Mouse (Mus musculus): Measurements from ENCODE around the gene Pth1r.

Gene Pth1r

DNA sequence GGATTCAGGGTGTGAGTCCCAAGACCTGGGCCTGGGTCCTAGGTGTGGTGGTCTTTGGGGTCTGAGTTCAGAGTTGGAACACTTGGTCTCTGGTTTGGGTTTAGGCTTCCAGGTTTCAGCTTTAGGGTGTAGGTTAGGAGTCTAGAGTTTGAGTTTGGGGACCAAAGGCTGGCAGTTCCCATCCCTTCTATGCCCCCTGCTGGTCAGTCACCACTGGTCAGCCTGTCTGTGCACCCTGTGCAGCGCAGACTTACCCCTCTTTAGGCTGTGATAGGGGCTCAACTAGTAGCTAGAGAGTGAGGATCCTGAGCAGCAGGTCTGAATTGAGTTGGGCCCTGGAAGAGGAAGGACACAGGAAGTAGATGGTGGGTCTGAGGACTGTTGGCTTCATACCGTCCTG lies 12.3 kb upstream of the Pth1r start:
- Histone ChIP-seq H3K36me3 (ENCODE audit: control insufficient read depth, insufficient read depth, low read length, poor library complexity, severe bottlenecking) (no peaks in the 10 kb centered on the region), H3K27me3 (ENCODE audit: control insufficient read depth, insufficient read depth, low read length, poor library complexity, severe bottlenecking) (no peaks in the 10 kb centered on the region)
- DNase-seq (ENCODE audit: low read depth, low spot score), result peak; percentile 59

DNA sequence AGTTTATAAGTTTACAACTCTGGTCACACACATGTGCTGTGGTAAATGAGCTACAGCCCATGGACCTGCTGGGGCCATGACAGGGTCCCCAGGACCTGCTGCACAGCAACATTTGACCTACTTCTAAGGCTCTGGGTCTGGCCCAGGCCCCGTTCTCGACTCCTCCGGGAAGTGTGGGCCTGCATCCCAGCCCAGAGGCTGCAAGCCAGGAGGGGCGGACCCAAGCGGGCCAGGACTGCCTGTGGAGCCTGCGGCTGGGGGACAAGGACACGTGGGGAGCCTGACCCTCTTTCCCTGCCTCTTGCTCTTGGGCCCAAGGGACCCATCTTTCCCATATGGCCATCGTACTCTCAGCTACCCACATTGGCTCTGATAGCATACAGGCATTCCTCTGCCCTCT lies 11.7 kb upstream of the Pth1r start:
- Histone ChIP-seq H3K27me3 (ENCODE audit: control insufficient read depth, insufficient read depth, low read length, poor library complexity, severe bottlenecking) (no peaks in the 10 kb centered on the region), H3K36me3 (ENCODE audit: control insufficient read depth, insufficient read depth, low read length, poor library complexity, severe bottlenecking) (no peaks in the 10 kb centered on the region)
- DNase-seq (ENCODE audit: low read depth, low spot score), result no peak

DNA sequence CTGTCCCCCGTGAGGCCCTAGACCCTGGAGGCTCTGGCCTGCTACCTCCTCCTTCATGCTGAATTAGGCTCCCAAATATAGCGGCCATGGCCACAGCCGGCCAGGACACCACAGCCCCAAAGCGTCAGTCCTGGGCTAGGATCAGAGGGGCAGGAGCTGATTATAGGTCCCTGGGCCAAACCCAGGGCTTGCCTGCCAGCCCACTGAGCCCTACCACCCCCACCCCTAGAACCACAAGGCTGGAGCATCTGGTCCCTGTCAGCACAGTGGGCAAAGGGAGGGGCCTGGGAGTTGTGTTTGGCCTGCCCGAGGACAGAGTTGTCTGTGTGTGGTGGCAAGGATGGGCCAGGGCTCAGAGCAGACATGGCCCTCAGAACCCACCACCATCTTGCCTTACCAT lies 10.9 kb upstream of the Pth1r start:
- Histone ChIP-seq H3K27me3 (ENCODE audit: control insufficient read depth, insufficient read depth, low read length, poor library complexity, severe bottlenecking) (no peaks in the 10 kb centered on the region), H3K36me3 (ENCODE audit: control insufficient read depth, insufficient read depth, low read length, poor library complexity, severe bottlenecking) (no peaks in the 10 kb centered on the region)
- DNase-seq (ENCODE audit: low read depth, low spot score), result no peak

DNA sequence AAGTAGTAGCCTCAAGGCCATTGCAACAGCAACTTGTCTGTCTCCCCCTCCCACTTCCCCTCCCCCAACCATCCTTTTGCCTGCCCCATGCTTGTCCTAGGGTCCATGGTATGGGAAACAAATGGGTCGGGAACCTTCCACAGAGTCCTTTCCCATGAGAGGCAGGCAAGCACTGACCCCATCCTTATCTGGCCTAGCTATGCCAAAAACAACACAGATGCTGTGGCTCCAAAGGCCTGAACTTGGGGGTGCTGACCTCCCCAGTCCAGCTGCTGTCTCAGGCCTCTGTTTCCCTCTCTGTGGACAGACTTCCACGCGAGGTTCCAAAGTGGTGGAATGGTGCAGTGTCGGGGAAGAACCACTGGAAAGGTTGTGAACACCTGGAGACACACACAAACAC lies 6.8 kb upstream of the Pth1r start:
- no peak for DNase-seq (ENCODE audit: low read depth, low spot score)
- no peaks in the 10 kb centered on the region for H3K36me3 ChIP-seq (ENCODE audit: control insufficient read depth, insufficient read depth, low read length, poor library complexity, severe bottlenecking)

DNA sequence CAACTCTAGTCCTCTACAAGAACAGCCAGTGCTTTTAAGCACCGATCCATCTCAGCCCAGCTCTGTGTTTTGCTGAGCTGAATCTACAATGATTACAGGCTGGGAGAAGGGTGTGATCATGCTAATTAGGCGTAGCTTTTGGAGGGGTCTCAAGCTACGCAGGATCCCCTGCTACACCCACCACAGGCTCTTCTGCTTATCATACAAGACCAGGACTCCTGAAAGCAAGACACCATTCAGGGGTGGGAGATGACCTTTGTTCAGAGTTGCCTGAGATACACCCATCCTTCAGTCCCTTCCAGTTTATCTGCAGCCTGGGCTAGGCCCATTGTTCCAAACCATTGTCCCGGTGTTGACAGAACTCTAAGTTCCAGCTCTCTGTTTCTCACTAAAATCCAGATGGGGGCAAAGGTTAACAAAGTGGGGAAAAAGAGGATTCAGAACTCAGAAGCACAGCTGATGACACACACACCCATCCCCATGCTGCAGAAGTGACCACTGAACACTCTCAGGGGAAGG lies 6.0 kb upstream of the Pth1r start:
- DNase-seq (ENCODE audit: low read depth, low spot score), result no peak
- Histone ChIP-seq H3K27me3 (ENCODE audit: control insufficient read depth, insufficient read depth, low read length, poor library complexity, severe bottlenecking) (no peaks in the 10 kb centered on the region), H3K36me3 (ENCODE audit: control insufficient read depth, insufficient read depth, low read length, poor library complexity, severe bottlenecking) (no peaks in the 10 kb centered on the region)

More for the DNA sequence above, 6.8 kb upstream of the Pth1r start:
- H3K27me3 ChIP-seq (ENCODE audit: control insufficient read depth, insufficient read depth, low read length, poor library complexity, severe bottlenecking), result no peaks in the 10 kb centered on the region

DNA sequence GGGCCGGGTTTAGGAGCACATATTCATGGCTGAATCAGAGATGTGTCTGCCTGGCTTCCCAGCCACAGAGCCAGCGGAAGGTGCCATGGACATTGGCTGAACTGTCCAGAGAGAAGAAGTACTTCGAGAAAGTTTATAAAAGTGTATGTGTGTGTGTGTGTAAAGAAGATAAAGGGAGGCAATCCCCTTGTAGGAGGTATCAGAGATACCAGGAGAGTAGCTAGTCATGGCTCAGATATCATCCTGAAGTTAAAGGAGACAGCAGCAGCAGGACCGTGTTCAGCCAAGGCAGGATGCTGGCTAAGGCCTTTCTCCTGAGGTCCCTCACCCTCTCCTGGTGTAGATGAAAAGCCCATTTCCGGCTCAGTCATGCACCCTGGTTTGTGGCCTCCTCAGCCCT lies 4.5 kb upstream of the Pth1r start:
- Histone ChIP-seq H3K36me3 (ENCODE audit: control insufficient read depth, insufficient read depth, low read length, poor library complexity, severe bottlenecking) (no peaks in the 10 kb centered on the region), H3K27me3 (ENCODE audit: control insufficient read depth, insufficient read depth, low read length, poor library complexity, severe bottlenecking) (no peaks in the 10 kb centered on the region)
- no peak for DNase-seq (ENCODE audit: low read depth, low spot score)

DNA sequence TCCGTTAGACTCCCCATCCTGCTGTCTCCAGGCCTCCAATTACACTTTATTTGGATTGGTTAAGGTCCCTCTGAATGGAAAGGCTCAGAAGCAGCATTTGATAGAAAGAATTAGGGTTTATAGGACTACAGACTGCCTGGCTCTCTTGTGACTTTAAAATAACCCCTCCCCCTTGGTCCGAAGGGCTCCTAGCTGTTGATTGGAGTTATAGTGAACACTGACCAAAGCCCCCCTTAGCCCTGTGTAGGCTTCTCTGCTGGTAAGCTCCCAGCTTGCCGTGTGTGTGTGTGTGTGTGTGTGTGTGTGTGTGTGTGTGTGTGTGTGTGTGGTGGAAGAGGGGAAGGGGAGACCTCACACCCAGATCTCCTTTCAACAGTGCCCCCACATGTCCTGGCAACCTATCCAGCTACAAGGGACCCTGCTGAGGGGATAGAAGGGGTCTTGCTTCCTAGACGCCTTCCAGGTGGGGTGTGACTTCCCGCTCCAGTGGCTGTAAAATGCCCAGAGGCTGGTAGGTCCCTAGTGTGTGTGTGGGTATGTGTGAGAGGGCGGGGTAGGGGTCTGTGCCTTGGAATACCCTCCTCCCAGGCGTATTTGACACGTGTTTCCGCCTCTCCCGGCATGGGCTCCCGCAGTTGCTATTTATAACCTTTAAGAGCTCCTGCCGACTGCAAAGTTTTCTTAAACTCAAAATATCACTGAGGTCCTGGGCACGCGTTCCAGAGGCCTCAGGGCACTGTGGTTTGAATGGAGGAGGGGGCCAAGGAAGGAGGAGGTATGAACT lies 3.7 kb upstream of the Pth1r start:
- Histone ChIP-seq H3K36me3 (ENCODE audit: control insufficient read depth, insufficient read depth, low read length, poor library complexity, severe bottlenecking) (no peaks in the 10 kb centered on the region), H3K27me3 (ENCODE audit: control insufficient read depth, insufficient read depth, low read length, poor library complexity, severe bottlenecking) (no peaks in the 10 kb centered on the region)
- no peak for DNase-seq (ENCODE audit: low read depth, low spot score)

DNA sequence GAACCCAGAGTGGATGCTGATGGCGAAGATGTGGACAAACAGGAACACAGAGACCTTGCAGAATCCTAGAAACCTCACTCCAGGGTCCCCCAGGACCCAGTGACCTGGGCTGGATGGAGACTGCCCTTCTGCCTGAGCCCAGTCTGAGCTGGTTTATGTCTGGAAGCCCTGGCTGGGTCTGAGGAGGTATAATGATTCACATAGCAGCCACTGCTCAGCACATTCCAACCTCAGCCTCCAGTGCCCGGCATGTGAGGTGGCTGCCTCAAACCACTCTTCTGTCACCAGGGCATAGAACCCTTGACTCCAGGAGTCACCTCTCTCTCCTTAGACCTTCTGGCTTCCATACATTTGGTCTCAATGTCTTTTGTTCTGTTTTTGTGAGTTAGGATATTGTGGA lies 1.5 kb upstream of the Pth1r start:
- Histone ChIP-seq H3K27me3 (ENCODE audit: control insufficient read depth, insufficient read depth, low read length, poor library complexity, severe bottlenecking) (no peaks in the 10 kb centered on the region), H3K36me3 (ENCODE audit: control insufficient read depth, insufficient read depth, low read length, poor library complexity, severe bottlenecking) (no peaks in the 10 kb centered on the region)
- DNase-seq (ENCODE audit: low read depth, low spot score), result no peak

DNA sequence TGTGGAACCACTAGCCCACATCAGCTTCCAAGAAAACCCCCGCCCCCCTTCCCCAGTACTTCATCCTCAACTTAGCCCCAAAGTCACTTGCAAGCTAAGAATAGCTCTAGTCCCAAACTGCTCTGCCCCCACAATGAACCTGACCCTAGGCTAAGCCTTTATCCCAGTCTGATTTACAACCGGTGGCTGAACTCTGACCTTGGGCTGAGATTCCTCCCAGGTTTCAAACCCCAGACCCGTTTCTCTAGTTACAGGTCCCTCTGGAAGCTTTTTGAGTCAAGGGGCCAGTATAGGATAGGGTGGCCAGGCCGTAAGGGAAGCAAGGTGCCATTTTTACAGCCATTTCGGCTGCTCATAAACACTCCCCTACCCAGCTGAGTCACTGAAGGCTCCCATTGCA lies 707 bp downstream of the Pth1r start:
- no peak for DNase-seq (ENCODE audit: low read depth, low spot score)

DNA sequence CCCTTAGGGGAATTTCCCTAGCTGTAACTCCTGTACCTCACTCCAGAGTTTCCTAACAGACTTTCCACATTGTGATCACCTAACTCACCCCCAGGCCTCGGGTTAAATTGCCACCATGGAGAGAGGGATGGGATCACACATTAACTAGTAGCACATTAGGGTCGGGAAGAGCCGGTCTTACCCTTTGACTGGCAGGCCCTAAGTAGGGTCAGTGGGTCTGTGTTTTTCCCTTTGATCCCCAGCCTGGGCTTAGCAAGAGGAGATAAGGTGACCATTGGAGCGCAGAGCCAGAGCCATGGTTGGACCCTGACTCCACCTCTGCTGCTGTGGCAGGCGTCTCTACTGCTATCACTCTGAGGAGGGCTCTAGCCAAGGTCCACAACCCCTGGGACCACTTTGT lies 1.2 kb downstream of the Pth1r start:
- DNase-seq (ENCODE audit: low read depth, low spot score), result no peak
- Histone ChIP-seq H3K36me3 (ENCODE audit: control insufficient read depth, insufficient read depth, low read length, poor library complexity, severe bottlenecking) (no peaks in the 10 kb centered on the region), H3K27me3 (ENCODE audit: control insufficient read depth, insufficient read depth, low read length, poor library complexity, severe bottlenecking) (no peaks in the 10 kb centered on the region)

More for the DNA sequence above, 707 bp downstream of the Pth1r start:
- H3K36me3 ChIP-seq (ENCODE audit: control insufficient read depth, insufficient read depth, low read length, poor library complexity, severe bottlenecking), result no peaks in the 10 kb centered on the region
- H3K27me3 ChIP-seq (ENCODE audit: control insufficient read depth, insufficient read depth, low read length, poor library complexity, severe bottlenecking), result no peaks in the 10 kb centered on the region

DNA sequence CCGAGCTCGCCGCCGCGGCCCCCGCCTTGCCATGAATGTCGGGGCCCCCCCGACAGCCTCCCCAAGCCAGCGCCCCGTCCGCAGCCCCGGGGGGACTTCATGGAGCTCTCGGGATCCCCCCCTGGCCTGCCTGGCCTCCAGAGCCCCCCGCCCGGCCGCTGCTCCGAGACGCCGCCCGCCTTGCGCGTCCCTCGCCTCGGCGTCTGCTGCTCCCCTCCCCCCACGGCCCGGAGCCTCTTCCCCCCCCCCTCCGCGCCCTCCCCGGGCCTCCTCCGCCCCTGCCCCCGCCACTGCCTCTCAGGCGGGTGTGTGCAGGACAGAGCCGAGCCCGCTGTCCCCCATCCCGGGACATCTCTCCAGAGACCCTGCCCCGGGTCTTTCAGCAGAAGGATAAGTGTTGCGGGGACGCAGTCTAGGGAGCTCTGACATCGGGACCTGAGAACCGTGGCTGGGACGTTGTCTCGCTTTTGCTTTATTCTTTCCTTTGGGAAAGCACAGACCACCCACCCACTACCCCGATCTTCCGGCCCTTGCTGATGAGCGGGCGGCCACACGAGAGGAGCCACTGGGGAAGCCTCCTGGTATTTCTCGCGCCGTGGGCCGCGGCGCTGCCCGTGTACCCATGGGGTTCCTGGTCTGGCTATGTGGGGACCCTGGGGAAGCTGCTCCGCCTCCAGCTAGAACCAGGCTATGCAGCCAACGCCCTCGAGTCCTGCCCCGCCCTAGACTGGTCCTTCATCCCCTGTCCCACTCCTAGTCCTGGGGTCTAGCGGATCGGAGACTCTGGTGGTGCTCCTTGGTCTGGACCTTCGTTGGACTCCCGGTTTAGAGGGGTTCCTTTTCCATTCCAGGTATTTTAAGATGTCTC lies 3.3 kb downstream of the Pth1r start:
- Histone ChIP-seq H3K36me3 (ENCODE audit: control insufficient read depth, insufficient read depth, low read length, poor library complexity, severe bottlenecking) (no peaks in the 10 kb centered on the region), H3K27me3 (ENCODE audit: control insufficient read depth, insufficient read depth, low read length, poor library complexity, severe bottlenecking) (no peaks in the 10 kb centered on the region)
- DNase-seq (ENCODE audit: low read depth, low spot score), result no peak

DNA sequence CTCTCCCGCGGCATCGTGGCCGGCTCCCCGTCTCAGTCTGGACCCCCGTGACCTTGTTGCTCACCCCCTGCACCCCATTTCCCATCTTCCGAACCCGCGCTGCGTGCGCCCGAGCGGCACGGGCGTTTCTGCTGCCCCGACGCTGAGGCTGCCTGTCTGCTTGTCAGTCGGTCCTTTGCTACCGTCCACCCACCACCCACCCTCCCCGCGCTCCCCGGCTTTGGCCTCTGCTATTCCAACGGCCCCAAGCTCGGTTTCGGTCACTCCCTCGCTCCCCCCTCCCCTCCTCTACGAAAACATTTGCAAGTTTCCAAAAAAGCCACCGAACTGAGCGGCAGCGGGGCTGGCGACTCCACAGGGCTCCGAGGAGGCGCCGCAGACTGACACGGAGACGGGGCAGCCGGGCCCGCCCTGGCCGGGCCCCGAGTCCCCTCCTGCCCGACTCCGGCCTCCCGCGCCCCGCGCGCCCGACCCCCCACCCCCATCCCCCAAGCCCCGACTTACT lies 3.9 kb downstream of the Pth1r start:
- Histone ChIP-seq H3K36me3 (ENCODE audit: control insufficient read depth, insufficient read depth, low read length, poor library complexity, severe bottlenecking) (no peaks in the 10 kb centered on the region), H3K27me3 (ENCODE audit: control insufficient read depth, insufficient read depth, low read length, poor library complexity, severe bottlenecking) (no peaks in the 10 kb centered on the region)
- peak; percentile 13 for DNase-seq (ENCODE audit: low read depth, low spot score)

DNA sequence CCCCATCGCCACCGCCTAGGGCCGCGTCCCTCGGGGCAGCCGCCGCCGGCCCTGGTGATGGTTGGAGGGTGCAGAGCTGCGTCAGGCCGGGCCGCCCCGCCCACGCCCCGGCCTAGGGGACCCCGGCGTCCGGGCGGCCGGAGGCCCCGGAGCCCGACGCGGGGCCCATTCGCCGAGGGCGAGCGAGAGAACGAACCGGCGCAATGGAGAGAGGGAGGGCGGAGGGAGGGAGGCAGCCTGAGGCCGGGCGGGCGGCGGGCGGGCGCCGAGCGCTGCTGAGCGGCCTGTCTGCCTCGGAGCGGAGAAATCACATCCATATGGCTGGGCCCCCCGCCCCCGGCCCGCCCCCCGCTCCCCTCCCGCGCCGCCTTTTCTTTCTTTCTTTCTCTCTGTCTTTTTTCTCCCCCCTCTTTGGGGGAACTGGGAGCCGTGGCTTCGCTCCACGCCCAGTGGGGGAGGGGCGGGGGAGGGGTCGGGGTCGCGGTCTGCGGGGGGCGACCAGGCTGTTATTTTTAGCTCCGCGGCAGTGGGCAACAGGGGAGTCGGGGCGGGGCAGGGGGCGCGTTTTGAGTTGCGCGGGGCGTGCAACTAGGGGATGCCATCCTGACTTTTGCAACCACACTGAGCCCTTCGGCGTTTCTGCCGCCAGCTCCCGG lies 4.5 kb downstream of the Pth1r start:
- peak; percentile 12 for DNase-seq (ENCODE audit: low read depth, low spot score)
- Histone ChIP-seq H3K36me3 (ENCODE audit: control insufficient read depth, insufficient read depth, low read length, poor library complexity, severe bottlenecking) (no peaks in the 10 kb centered on the region), H3K27me3 (ENCODE audit: control insufficient read depth, insufficient read depth, low read length, poor library complexity, severe bottlenecking) (no peaks in the 10 kb centered on the region)

DNA sequence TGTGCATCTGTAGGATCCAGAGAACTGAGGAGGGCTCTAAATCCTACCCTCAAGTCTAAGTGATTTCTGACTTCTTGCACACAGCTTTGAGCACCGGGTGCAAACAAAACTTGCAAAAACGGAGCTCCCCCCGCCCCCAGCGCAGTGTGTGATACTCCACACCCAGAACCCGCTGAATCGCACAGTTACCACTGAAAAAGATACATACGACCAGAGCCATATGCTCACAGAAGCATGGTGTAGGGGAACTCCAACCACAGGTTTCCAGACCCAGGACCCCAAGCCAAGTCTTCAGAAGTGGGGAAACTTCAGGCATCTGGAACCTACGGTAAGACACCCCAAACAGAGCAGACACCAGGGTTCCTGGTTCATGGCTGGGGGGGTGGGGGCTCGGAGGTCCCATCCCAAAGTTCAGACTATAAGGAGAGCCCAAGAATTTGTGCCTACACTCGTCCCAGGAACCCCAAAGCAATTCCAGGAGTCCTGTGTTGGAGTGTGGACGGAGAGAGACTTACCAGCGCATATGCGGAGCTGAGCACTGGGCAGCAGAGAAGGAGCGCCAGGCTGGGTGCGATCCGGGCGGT lies 5.1 kb downstream of the Pth1r start, which contains the start of gene Myl3:
Gene Myl3 (plus strand): TSS at position 151 of the 584 bp plus-strand sequence.
- Histone ChIP-seq H3K36me3 (ENCODE audit: control insufficient read depth, insufficient read depth, low read length, poor library complexity, severe bottlenecking) (no peaks in the 10 kb centered on the region), H3K27me3 (ENCODE audit: control insufficient read depth, insufficient read depth, low read length, poor library complexity, severe bottlenecking) (no peaks in the 10 kb centered on the region)
- DNase-seq (ENCODE audit: low read depth, low spot score), result no peak

All from splenic B cell, adult 2 months (primary cell).